Mouse (Mus musculus): ENCODE data around the gene Evc2.

Gene Evc2

GRCm38 (mm10) chr5:37365751-37366150 lies 27.5 kb downstream of the Evc2 start:
- DNase-seq (ENCODE audit: low read depth, low spot score) = no peak

GRCm38 (mm10) chr5:37368796-37369195 lies 30.5 kb downstream of the Evc2 start:
- DNase-seq (ENCODE audit: low read depth, low spot score) = no peak

GRCm38 (mm10) chr5:37377376-37377775 lies 39.1 kb downstream of the Evc2 start:
- no peak for DNase-seq (ENCODE audit: low read depth, low spot score)

GRCm38 (mm10) chr5:37380641-37381040 lies 42.3 kb downstream of the Evc2 start:
- DNase-seq (ENCODE audit: low read depth, low spot score) = no peak

- no peak for DNase-seq (ENCODE audit: low read depth, low spot score)
Measured at GRCm38 (mm10) chr5:37383570-37383969, 45.3 kb downstream of the Evc2 start.

- DNase-seq (ENCODE audit: low read depth, low spot score) = no peak
Measured at GRCm38 (mm10) chr5:37388646-37389045, 50.3 kb downstream of the Evc2 start.

- DNase-seq (ENCODE audit: low read depth, low spot score) = no peak
Measured at GRCm38 (mm10) chr5:37389808-37390495, 51.7 kb downstream of the Evc2 start.

GRCm38 (mm10) chr5:37390923-37391322 lies 52.6 kb downstream of the Evc2 start:
- DNase-seq (ENCODE audit: low read depth, low spot score) = no peak

- no peak for DNase-seq (ENCODE audit: low read depth, low spot score)
Measured at GRCm38 (mm10) chr5:37391901-37392300, 53.6 kb downstream of the Evc2 start.

GRCm38 (mm10) chr5:37395172-37396030 lies 57.1 kb downstream of the Evc2 start:
- no peak for DNase-seq (ENCODE audit: low read depth, low spot score)

GRCm38 (mm10) chr5:37419028-37419427 lies 80.7 kb downstream of the Evc2 start:
- no peak for DNase-seq (ENCODE audit: low read depth, low spot score)

- no peak for DNase-seq (ENCODE audit: low read depth, low spot score)
Measured at GRCm38 (mm10) chr5:37427210-37427609, 88.9 kb downstream of the Evc2 start.

GRCm38 (mm10) chr5:37435417-37435816 lies 97.1 kb downstream of the Evc2 start:
- DNase-seq (ENCODE audit: low read depth, low spot score) = no peak

GRCm38 (mm10) chr5:37442767-37443166 lies 104.5 kb downstream of the Evc2 start:
- no peak for DNase-seq (ENCODE audit: low read depth, low spot score)

GRCm38 (mm10) chr5:37447546-37447945 lies 109.2 kb downstream of the Evc2 start:
- no peak for DNase-seq (ENCODE audit: low read depth, low spot score)

- no peak for DNase-seq (ENCODE audit: low read depth, low spot score)
Measured at GRCm38 (mm10) chr5:37456590-37456989, 118.3 kb downstream of the Evc2 start.

GRCm38 (mm10) chr5:37457191-37457590 lies 118.9 kb downstream of the Evc2 start:
- DNase-seq (ENCODE audit: low read depth, low spot score) = no peak

GRCm38 (mm10) chr5:37457831-37458230 lies 119.5 kb downstream of the Evc2 start:
- DNase-seq (ENCODE audit: low read depth, low spot score) = no peak

GRCm38 (mm10) chr5:37458236-37458635 lies 119.9 kb downstream of the Evc2 start:
- DNase-seq (ENCODE audit: low read depth, low spot score) = no peak

- no peak for DNase-seq (ENCODE audit: low read depth, low spot score)
Measured at GRCm38 (mm10) chr5:37465461-37465860, 127.2 kb downstream of the Evc2 start.

- DNase-seq (ENCODE audit: low read depth, low spot score) = no peak
Measured at GRCm38 (mm10) chr5:37467646-37468045, 129.3 kb downstream of the Evc2 start.

GRCm38 (mm10) chr5:37469031-37469430 lies 130.7 kb downstream of the Evc2 start:
- DNase-seq (ENCODE audit: low read depth, low spot score) = no peak

- DNase-seq (ENCODE audit: low read depth, low spot score) = no peak
Measured at GRCm38 (mm10) chr5:37471584-37471983, 133.3 kb downstream of the Evc2 start.
